Mouse (Mus musculus) megakaryocyte-erythroid progenitor cell, adult 5-6 weeks (primary cell): ENCODE results near the gene Arap2. TPM values are rescaled to one million over a fixed set of nuclear protein-coding genes. Genes with fewer than 3 reads are reported as not detected.
A peak's percentile ranks its signal among the peaks of the same experiment; 100 is the strongest.

ENCODE experiments used
- ATAC-seq: replicated peaks from 2 replicates; pipeline ENCODE4 v1.8.0; 2016; ENCODE audit warnings: mild to moderate bottlenecking, inconsistent platforms; ENCODE audit not compliant: severe bottlenecking, poor library complexity, low FRiP score, low TSS enrichment
- total RNA-seq, 2 experiments: library from RNA; stranded (forward) in 1 of 2; stranded (reverse) in 1 of 2; fragments of 200-1000, 215-1000 nt in 1 of 2; fragments of >200 nt in 1 of 2; fragmentation: Nextera tagmentation in 1 of 2; gene quantifications; 2 replicates each; pipeline ENCODE4 v1.2.3; 2014 to 2017

Arap2 gene
- 11.1 and 12.9 TPM in 2 replicates for total RNA-seq (2014; fragmentation: Nextera tagmentation)
- 5.6 and 9.5 TPM in 2 replicates for total RNA-seq (2017)

GRCm38 (mm10) chr5:62765784-62766701, at the start of gene Arap2:
TSS of gene Arap2 (minus strand) at chr5:62766159.
- peak; percentile 49 for ATAC-seq

- ATAC-seq = no peak
Observed at GRCm38 (mm10) chr5:62815741-62816140, 49.8 kb upstream of the Arap2 start.

GRCm38 (mm10) chr5:62814072-62814414, 48.1 kb upstream of the Arap2 start:
- no peak for ATAC-seq

GRCm38 (mm10) chr5:62813402-62814071, 47.6 kb upstream of the Arap2 start, which contains the start of gene Dthd1:
TSS of gene Dthd1 (plus strand) at chr5:62813823.
- no peak for ATAC-seq

- ATAC-seq = no peak
Observed at GRCm38 (mm10) chr5:62792776-62793175, 26.8 kb upstream of the Arap2 start.

GRCm38 (mm10) chr5:62790921-62791564, 25.1 kb upstream of the Arap2 start:
- ATAC-seq = no peak

GRCm38 (mm10) chr5:62786809-62787208, 20.9 kb upstream of the Arap2 start:
- ATAC-seq = no peak

GRCm38 (mm10) chr5:62778682-62779081, 12.7 kb upstream of the Arap2 start:
- no peak for ATAC-seq

- no peak for ATAC-seq
Observed at GRCm38 (mm10) chr5:62777804-62778203, 11.8 kb upstream of the Arap2 start.

- ATAC-seq = no peak
Observed at GRCm38 (mm10) chr5:62771775-62772599, 6.0 kb upstream of the Arap2 start.

- peak; percentile 35 for ATAC-seq
Observed at GRCm38 (mm10) chr5:62765459-62765783, 538 bp downstream of the Arap2 start.

- no peak for ATAC-seq
Observed at GRCm38 (mm10) chr5:62764161-62764560, 1.8 kb downstream of the Arap2 start.

GRCm38 (mm10) chr5:62763046-62763445, 2.9 kb downstream of the Arap2 start:
- ATAC-seq = 0 out of 2 replicates have a peak, but pooled peaks have one; percentile 6

GRCm38 (mm10) chr5:62762298-62762960, 3.5 kb downstream of the Arap2 start:
- ATAC-seq = no peak

- ATAC-seq = no peak
Observed at GRCm38 (mm10) chr5:62760791-62761504, 5.0 kb downstream of the Arap2 start.

- ATAC-seq = no peak
Observed at GRCm38 (mm10) chr5:62755808-62756527, 10.0 kb downstream of the Arap2 start.

- no peak for ATAC-seq
Observed at GRCm38 (mm10) chr5:62752934-62753333, 13.0 kb downstream of the Arap2 start.

GRCm38 (mm10) chr5:62751692-62752091, 14.3 kb downstream of the Arap2 start:
- no peak for ATAC-seq
